Mouse (Mus musculus) 3T3-L1 (cell line): ENCODE data around the gene Robo1.

Source experiments
- DNase-seq: peaks from one replicate; pipeline ENCODE4 v3.0.0-alpha.2; 2015; ENCODE audit warnings: low read depth, low spot score

Gene Robo1

GRCm38 (mm10) chr16:72998677-72999076 is 690.6 kb downstream of the Robo1 start:
- no peak for DNase-seq

- DNase-seq: no peak
Measured at GRCm38 (mm10) chr16:73002685-73003084, 694.6 kb downstream of the Robo1 start.

DNA sequence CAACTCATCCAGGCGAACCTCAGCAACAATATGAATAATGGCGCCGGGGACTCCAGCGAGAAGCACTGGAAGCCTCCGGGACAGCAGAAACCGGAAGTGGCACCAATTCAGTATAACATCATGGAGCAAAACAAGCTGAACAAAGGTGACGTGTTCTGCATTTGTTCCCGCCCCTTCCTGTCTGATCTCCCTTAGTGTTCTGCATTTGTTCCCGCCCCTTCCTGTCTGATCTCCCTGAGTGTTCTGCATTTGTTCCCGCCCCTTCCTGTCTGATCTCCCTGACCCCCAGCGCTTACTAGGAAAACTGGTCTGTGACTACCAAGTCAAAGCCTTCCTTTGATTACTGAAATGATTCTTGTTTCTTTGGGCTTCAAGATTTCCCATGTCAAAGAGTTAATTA is 696.5 kb downstream of the Robo1 start:
- no peak for DNase-seq

DNA sequence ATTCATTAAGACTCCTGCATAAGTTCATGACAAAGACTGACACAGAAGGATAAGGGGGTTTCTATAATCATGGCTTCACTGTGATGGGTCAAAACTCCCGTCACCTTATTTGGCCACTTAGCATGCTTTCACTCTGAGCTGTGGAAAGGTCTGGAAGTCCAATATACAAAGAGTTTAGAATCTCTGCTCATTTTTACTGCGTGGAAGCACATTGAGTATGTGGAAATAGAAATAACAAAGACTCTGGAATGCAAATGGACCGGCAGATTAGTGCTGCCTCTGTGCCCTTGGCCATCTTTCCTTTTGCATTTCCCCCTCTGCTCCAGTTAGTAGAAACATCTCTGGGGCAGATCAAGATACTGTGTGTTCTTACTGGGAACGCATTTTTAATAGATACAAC is 697.7 kb downstream of the Robo1 start:
- DNase-seq: no peak

DNA sequence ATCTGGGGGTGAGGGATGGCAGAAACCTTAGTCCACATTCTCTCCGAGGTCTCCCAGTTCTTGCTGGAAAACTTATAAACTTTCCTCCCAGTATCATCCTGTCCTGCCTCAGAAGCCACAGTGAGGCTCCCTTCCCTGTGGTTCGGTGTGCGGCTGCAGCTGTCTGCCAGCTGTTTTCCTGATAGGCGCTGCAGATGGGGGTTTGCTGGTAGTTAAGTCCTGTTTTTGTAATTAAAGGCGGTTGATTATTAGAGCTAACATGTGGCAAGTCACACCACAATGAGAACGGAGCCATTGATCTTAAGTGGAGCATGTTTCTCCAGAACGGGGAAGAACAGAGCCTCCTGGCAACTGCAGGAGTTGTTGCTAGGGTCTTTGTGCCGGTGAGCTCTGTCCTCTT is 699.3 kb downstream of the Robo1 start:
- DNase-seq: no peak

DNA sequence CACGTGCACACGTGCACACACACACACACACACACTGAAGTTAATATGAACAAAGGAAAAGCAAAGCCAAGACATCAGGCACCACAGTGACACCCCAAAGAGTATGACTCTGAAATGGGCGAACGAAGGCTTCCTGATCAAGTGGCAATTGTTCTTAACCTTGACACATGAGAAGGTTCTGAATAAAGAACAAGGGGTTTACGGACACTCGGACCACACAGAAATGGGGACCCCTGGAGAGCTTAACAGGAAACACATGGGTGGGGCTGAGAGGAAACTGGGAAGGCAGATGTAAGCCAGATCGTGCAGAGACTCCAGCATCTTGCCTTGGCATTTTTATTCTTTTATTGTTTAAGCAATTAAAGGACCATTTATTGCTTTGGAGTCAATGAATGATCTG is 703.2 kb downstream of the Robo1 start:
- DNase-seq: no peak

- DNase-seq: no peak
Measured at GRCm38 (mm10) chr16:73012926-73013325, 704.8 kb downstream of the Robo1 start.

- DNase-seq: no peak
Measured at GRCm38 (mm10) chr16:73014544-73014943, 706.4 kb downstream of the Robo1 start.

DNA sequence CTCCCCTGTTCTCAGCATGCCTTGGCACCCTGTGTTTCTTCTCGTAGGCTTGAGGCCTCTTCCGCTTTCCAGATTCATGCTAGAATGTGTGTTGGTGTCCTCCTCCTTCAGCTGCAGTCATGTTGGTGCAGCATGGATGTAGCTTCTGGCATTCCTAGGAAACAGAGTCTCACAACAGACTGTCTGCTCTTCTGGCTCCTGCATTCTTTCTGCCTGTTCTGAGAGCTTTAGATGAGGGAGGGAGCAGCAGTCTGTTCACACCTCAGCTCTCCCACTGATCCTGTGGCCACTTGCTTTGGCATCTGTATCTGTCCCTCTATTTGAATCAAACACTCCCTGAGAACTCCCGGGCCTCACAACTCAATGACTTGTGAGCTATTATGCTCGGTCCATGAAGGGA is 707.9 kb downstream of the Robo1 start:
- no peak for DNase-seq

GRCm38 (mm10) chr16:73016801-73017200 is 708.7 kb downstream of the Robo1 start:
- DNase-seq: no peak

- DNase-seq: no peak
Measured at GRCm38 (mm10) chr16:73024326-73024725, 716.2 kb downstream of the Robo1 start.

DNA sequence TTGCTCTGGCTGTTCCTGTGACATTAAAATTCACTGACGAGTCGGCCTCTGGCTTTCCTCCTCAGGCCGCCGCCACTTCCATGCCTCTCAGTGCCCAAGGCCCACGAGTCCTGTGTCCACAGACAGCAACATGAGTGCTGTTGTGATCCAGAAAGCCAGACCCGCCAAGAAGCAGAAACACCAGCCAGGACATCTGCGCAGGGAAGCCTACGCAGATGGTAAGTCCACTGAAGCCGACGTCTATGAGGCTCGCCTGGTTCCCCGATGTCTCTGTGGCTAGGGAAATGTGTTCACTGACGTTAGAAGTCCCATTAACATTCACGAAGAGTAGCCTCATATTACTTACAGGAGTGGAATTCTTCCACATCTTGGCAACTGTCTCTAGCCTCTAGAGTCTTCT is 719.6 kb downstream of the Robo1 start:
- no peak for DNase-seq

- no peak for DNase-seq
Measured at GRCm38 (mm10) chr16:73030999-73031398, 722.9 kb downstream of the Robo1 start.

DNA sequence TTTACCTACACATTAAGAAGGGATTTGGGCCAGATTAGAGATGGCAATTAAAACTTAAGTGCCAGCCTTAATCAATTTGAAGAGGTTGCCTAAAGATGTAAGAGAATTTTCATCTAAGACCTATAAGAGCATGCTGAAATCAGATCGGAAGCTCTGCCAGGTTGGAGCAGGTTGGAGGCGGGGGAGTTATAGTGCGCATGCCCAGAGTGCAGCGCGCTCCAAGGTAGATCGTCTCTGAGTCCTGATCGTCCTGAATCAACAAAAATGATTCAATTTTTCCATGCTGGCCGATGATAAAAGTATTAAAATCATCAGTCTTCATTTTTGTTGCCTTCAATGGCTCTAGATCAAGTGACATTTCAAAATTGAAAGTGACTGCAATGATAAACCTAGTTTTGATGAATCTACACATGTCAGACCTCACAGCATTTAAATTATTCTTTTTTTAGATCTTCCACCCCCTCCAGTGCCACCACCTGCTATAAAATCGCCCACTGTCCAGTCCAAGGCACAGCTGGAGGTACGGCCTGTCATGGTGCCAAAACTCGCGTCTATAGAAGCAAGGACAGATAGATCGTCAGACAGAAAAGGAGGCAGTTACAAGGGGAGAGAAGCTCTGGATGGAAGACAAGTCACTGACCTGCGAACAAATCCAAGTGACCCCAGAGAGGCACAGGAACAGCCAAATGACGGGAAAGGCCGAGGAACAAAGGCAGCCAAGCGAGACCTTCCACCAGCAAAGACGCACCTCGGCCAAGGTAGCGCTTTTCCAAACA is 727.3 kb downstream of the Robo1 start:
- DNase-seq: no peak

GRCm38 (mm10) chr16:73038552-73038951 is 730.4 kb downstream of the Robo1 start:
- no peak for DNase-seq

GRCm38 (mm10) chr16:73062461-73062860 is 754.4 kb downstream of the Robo1 start:
- DNase-seq: no peak

DNA sequence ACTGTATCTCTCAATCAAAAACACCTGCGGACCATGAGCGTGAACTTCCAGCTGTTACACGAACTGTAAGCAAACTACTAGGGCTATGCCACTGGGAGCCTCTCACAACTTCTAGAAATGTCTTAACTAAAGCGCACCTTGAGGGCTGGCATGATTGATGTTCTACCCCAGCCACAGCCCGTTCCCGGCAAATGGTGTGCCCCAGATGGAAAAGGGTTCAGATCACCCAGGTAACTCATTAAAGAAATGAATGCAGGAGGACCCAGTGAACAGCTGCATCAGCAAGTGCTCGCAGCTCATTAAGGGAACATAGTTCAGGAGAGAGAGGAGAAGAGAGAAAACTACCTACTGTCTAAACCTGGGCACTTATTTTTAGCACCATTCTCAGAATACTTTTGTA is 759.7 kb downstream of the Robo1 start:
- DNase-seq: no peak

GRCm38 (mm10) chr16:73072047-73072446 is 763.9 kb downstream of the Robo1 start:
- no peak for DNase-seq

DNA sequence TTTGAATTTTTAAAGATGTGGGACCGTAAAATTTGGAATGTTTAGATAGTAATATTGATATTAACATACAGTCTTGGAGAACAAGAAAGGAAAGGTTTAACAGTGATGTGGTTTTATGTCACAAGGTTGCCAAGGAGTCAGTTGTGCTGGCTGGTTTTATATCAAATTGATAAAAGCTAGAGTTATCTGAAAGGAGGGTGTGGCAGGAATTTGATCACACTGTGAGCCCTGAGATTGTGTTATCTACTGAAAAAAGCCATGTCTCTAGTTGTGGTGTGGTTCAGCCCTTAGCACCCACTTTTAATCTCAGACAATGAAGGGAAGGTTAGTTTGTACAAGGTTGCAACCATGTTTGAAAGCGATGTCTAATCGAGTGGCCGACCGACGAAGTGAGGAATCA is 764.8 kb downstream of the Robo1 start:
- DNase-seq: no peak

DNA sequence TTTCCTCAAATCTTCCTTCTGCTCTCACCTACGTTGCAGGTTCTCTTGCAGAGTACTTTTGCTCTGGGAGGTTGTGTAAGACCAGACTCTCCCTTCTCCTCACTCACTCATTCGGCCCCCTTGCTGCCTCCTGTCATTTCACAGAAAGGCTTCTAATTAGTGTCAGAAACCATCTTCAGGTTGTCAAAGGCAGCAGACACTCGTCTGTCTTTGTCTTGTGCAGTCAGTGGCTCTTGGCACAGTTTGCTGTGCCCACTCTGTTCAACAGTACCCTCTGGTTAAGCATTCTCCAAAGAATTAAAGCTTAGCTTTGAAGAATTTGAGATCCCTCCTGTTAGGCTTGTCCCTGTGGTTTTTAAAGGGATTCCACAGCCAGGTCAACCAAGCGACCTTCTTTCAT is 774.3 kb downstream of the Robo1 start:
- no peak for DNase-seq

DNA sequence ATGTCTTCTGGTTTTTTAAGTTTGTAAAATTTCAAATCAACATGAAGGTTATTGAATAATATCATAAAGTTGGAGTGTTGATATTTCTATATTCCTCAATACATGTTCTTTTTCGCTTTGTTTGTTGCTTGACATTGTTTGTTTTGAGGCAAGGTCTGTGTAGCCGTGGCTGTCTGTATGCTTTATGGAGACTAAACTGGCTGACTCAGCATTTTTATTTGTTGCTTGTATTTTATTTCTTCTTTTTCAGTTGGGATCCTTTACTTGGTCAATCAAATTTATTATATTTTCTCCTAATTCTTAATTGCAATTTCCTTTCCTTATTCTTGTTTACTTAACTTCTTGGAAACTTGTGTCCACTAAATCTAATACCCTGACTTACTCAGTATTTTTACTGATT is 775.0 kb downstream of the Robo1 start:
- no peak for DNase-seq
